Mouse (Mus musculus): ENCODE results near the gene Sqor. TPM values are rescaled to one million over a fixed set of nuclear protein-coding genes. Genes with fewer than 3 reads are reported as not detected.
A peak's percentile ranks its signal among the peaks of the same experiment; 100 is the strongest.

The Sqor gene
- polyA plus RNA-seq, 1 experiment, result 84.1 TPM

- WGBS, result 65% methylated on average over 1 of the region's 1 CpGs
- peaks cover 3% of the 10 kb centered on the region for H3K4me1 ChIP-seq (ENCODE audit: control insufficient read depth, insufficient read depth, low read length)
- H3K27ac ChIP-seq (ENCODE audit: control insufficient read depth, insufficient read depth, low read depth, low read length, poor library complexity), result no peak overlapping the region
- TF ChIP-seq CTCF (IDR thresholded peaks at IDR 0.05; ENCODE audit: control insufficient read depth, insufficient read depth, low read length) (no peak), POLR2A (IDR thresholded peaks at IDR 0.05; ENCODE audit: borderline replicate concordance, control insufficient read depth, low read depth, low read length) (no peak)
- H3K4me3 ChIP-seq (replicated peaks; ENCODE audit: control insufficient read depth, low read depth, low read length), result no peak overlapping the region
Observed at GRCm38 (mm10) chr2:122775491-122775890, 10.5 kb downstream of the Sqor start.

- Histone ChIP-seq H3K4me3 (replicated peaks; ENCODE audit: control insufficient read depth, low read depth, low read length) (no peak overlapping the region), H3K27ac (ENCODE audit: control insufficient read depth, insufficient read depth, low read depth, low read length, poor library complexity) (no peak overlapping the region), H3K4me1 (ENCODE audit: control insufficient read depth, insufficient read depth, low read length) (peaks cover 3% of the 10 kb centered on the region)
- 32% methylated on average over 2 of the region's 2 CpGs for WGBS
- TF ChIP-seq CTCF (IDR thresholded peaks at IDR 0.05; ENCODE audit: control insufficient read depth, insufficient read depth, low read length) (no peak), POLR2A (IDR thresholded peaks at IDR 0.05; ENCODE audit: borderline replicate concordance, control insufficient read depth, low read depth, low read length) (no peak)
Observed at GRCm38 (mm10) chr2:122776823-122777222, 11.8 kb downstream of the Sqor start.

- Histone ChIP-seq H3K27ac (ENCODE audit: control insufficient read depth, insufficient read depth, low read depth, low read length, poor library complexity) (peak overlapping the region; percentile 69; the same call in 1 of the 2 replicates), H3K4me1 (ENCODE audit: control insufficient read depth, insufficient read depth, low read length) (peaks cover 3% of the 10 kb centered on the region), H3K4me3 (replicated peaks; ENCODE audit: control insufficient read depth, low read depth, low read length) (no peak overlapping the region)
- TF ChIP-seq POLR2A (IDR thresholded peaks at IDR 0.05; ENCODE audit: borderline replicate concordance, control insufficient read depth, low read depth, low read length) (no peak), CTCF (IDR thresholded peaks at IDR 0.05; ENCODE audit: control insufficient read depth, insufficient read depth, low read length) (no peak)
- WGBS, result 62% methylated on average over 5 of the region's 5 CpGs
Observed at GRCm38 (mm10) chr2:122779967-122780366, 14.9 kb downstream of the Sqor start.

- Histone ChIP-seq H3K27ac (ENCODE audit: control insufficient read depth, insufficient read depth, low read depth, low read length, poor library complexity) (no peak overlapping the region), H3K4me1 (ENCODE audit: control insufficient read depth, insufficient read depth, low read length) (peaks cover 3% of the 10 kb centered on the region), H3K4me3 (replicated peaks; ENCODE audit: control insufficient read depth, low read depth, low read length) (no peak overlapping the region)
- WGBS, result 19% methylated on average over 3 of the region's 3 CpGs
- TF ChIP-seq CTCF (IDR thresholded peaks at IDR 0.05; ENCODE audit: control insufficient read depth, insufficient read depth, low read length) (no peak), POLR2A (IDR thresholded peaks at IDR 0.05; ENCODE audit: borderline replicate concordance, control insufficient read depth, low read depth, low read length) (no peak)
Observed at GRCm38 (mm10) chr2:122780447-122780846, 15.4 kb downstream of the Sqor start.

GRCm38 (mm10) chr2:122781590-122782356 is 16.7 kb downstream of the Sqor start:
- WGBS, result 65% methylated on average over 8 of the region's 8 CpGs
- H3K4me1 ChIP-seq (ENCODE audit: control insufficient read depth, insufficient read depth, low read length), result peaks cover 3% of the 10 kb centered on the region
- TF ChIP-seq POLR2A (IDR thresholded peaks at IDR 0.05; ENCODE audit: borderline replicate concordance, control insufficient read depth, low read depth, low read length) (no peak), CTCF (IDR thresholded peaks at IDR 0.05; ENCODE audit: control insufficient read depth, insufficient read depth, low read length) (no peak)
- no peak overlapping the region for H3K27ac ChIP-seq (ENCODE audit: control insufficient read depth, insufficient read depth, low read depth, low read length, poor library complexity)
- no peak overlapping the region for H3K4me3 ChIP-seq (replicated peaks; ENCODE audit: control insufficient read depth, low read depth, low read length)

GRCm38 (mm10) chr2:122783730-122784129 is 18.7 kb downstream of the Sqor start:
- Histone ChIP-seq H3K4me1 (ENCODE audit: control insufficient read depth, insufficient read depth, low read length) (peaks cover 3% of the 10 kb centered on the region), H3K27ac (ENCODE audit: control insufficient read depth, insufficient read depth, low read depth, low read length, poor library complexity) (no peak overlapping the region), H3K4me3 (replicated peaks; ENCODE audit: control insufficient read depth, low read depth, low read length) (no peak overlapping the region)
- WGBS, result 88% methylated on average over 2 of the region's 2 CpGs
- no peak for TF ChIP-seq CTCF (IDR thresholded peaks at IDR 0.05; ENCODE audit: control insufficient read depth, insufficient read depth, low read length)
- TF ChIP-seq POLR2A (IDR thresholded peaks at IDR 0.05; ENCODE audit: borderline replicate concordance, control insufficient read depth, low read depth, low read length), result no peak

- no peak for TF ChIP-seq CTCF (IDR thresholded peaks at IDR 0.05; ENCODE audit: control insufficient read depth, insufficient read depth, low read length)
- no peak for TF ChIP-seq POLR2A (IDR thresholded peaks at IDR 0.05; ENCODE audit: borderline replicate concordance, control insufficient read depth, low read depth, low read length)
- WGBS, result 94% methylated on average over 3 of the region's 3 CpGs
- Histone ChIP-seq H3K27ac (ENCODE audit: control insufficient read depth, insufficient read depth, low read depth, low read length, poor library complexity) (no peak overlapping the region), H3K4me1 (ENCODE audit: control insufficient read depth, insufficient read depth, low read length) (peaks cover 3% of the 10 kb centered on the region), H3K4me3 (replicated peaks; ENCODE audit: control insufficient read depth, low read depth, low read length) (no peak overlapping the region)
Observed at GRCm38 (mm10) chr2:122784701-122785100, 19.7 kb downstream of the Sqor start.

GRCm38 (mm10) chr2:122786167-122786566 is 21.1 kb downstream of the Sqor start:
- Histone ChIP-seq H3K4me1 (ENCODE audit: control insufficient read depth, insufficient read depth, low read length) (no peaks in the 10 kb centered on the region), H3K4me3 (replicated peaks; ENCODE audit: control insufficient read depth, low read depth, low read length) (no peak overlapping the region), H3K27ac (ENCODE audit: control insufficient read depth, insufficient read depth, low read depth, low read length, poor library complexity) (no peak overlapping the region)
- no peak for TF ChIP-seq POLR2A (IDR thresholded peaks at IDR 0.05; ENCODE audit: borderline replicate concordance, control insufficient read depth, low read depth, low read length)
- TF ChIP-seq CTCF (IDR thresholded peaks at IDR 0.05; ENCODE audit: control insufficient read depth, insufficient read depth, low read length), result no peak
- 82% methylated on average over 2 of the region's 2 CpGs for WGBS

All from bone marrow, adult 2 months (tissue).